ENCODE assay signal across 9 mouse cellular contexts in genomic region chr11:96790681-96791080, GRCm38 (mm10). TPM values are rescaled to one million over a fixed set of nuclear protein-coding genes. Genes with fewer than 3 reads are reported as not detected.
DNase-seq lines count a peak whose midpoint lies in the region; ATAC-seq lines count a peak whose summit lies in the region.
"Had no signal": no experiment of that assay in that cellular context is flagged by ENCODE, and none has a peak within 500 bp of the region (broad histone marks: within the 10 kb centered on the region; RNA-seq: fewer than 3 reads in every experiment).

No protein-coding gene starts in this region.

- H3K36me3 ChIP-seq in neural tube, embryonic 11.5 days (ENCODE audit: control insufficient read depth, insufficient read depth, low read length): no peaks in the 10 kb centered on the region
- H3K36me3 ChIP-seq in forebrain, embryonic 10.5 days (replicated peaks): peaks cover 47% of the 10 kb centered on the region
- peaks cover 27% of the 10 kb centered on the region for H3K36me3 ChIP-seq in limb, embryonic 13.5 days
- 0 out of 2 replicates have a peak, but pooled peaks cover 2% of the 10 kb centered on the region for H3K36me3 ChIP-seq in stomach, embryonic 15.5 days

- ATAC-seq in neural tube, embryonic 11.5 days (ENCODE audit: insufficient read depth, low FRiP score, low TSS enrichment): no peak
- no peak for ATAC-seq in limb, embryonic 13.5 days (ENCODE audit: low FRiP score, low read depth)
- no peak for ATAC-seq in stomach, embryonic 15.5 days (ENCODE audit: insufficient read depth, low FRiP score, low read depth)

- peaks cover 8% of the 10 kb centered on the region; the same call in 1 of the 2 replicates for H3K4me1 ChIP-seq in neural tube, embryonic 11.5 days (ENCODE audit: control insufficient read depth, insufficient read depth, low read length)
- H3K4me1 ChIP-seq in forebrain, embryonic 10.5 days: peaks cover 64% of the 10 kb centered on the region
- H3K4me1 ChIP-seq in limb, embryonic 13.5 days: peaks cover 35% of the 10 kb centered on the region
- peaks cover 13% of the 10 kb centered on the region for H3K4me1 ChIP-seq in stomach, embryonic 15.5 days

- H3K4me3 ChIP-seq in neural tube, embryonic 11.5 days (ENCODE audit: low read depth, low read length): peak overlapping the region; percentile 69
- H3K4me3 ChIP-seq in forebrain, embryonic 10.5 days: peak overlapping the region; percentile 93
- peak overlapping the region; percentile 90 for H3K4me3 ChIP-seq in limb, embryonic 13.5 days
- H3K4me3 ChIP-seq in stomach, embryonic 15.5 days (replicated peaks): peak overlapping the region; percentile 96; the same call in 1 of the 2 replicates

- no peak overlapping the region for H3K27ac ChIP-seq in neural tube, embryonic 11.5 days (ENCODE audit: low read depth, low read length)
- H3K27ac ChIP-seq in forebrain, embryonic 10.5 days: no peak overlapping the region
- H3K27ac ChIP-seq in limb, embryonic 13.5 days: no peak overlapping the region
- no peak overlapping the region for H3K27ac ChIP-seq in stomach, embryonic 15.5 days

- no peak for DNase-seq in neural tube, embryonic 11.5 days (ENCODE audit: low spot score)
- no peak for DNase-seq in neural tube, embryonic 10.5 days (ENCODE audit: extremely low spot score, low spot score)
- DNase-seq in forebrain, embryonic 10.5 days (ENCODE audit: extremely low spot score, low spot score): no peak
- DNase-seq in kidney, postnatal 36 days: no peak
- DNase-seq in right cerebral cortex, postnatal 14 days: no peak
- DNase-seq in cerebellum, postnatal 10 days: no peak
- DNase-seq: adrenal gland, adult 2 months had no signal

- no peaks in the 10 kb centered on the region for H3K9me3 ChIP-seq in neural tube, embryonic 11.5 days (ENCODE audit: control insufficient read depth, low read length)
- H3K9me3 ChIP-seq in forebrain, embryonic 10.5 days: no peaks in the 10 kb centered on the region
- no peaks in the 10 kb centered on the region for H3K9me3 ChIP-seq in limb, embryonic 13.5 days
- H3K9me3 ChIP-seq in stomach, embryonic 15.5 days: no peaks in the 10 kb centered on the region

- H3K27me3 ChIP-seq in neural tube, embryonic 11.5 days (ENCODE audit: control insufficient read depth, insufficient read depth, low read length): no peaks in the 10 kb centered on the region
- H3K27me3 ChIP-seq in forebrain, embryonic 10.5 days (ENCODE audit: poor library complexity, severe bottlenecking): no peaks in the 10 kb centered on the region
- H3K27me3 ChIP-seq in limb, embryonic 13.5 days: no peaks in the 10 kb centered on the region
- no peaks in the 10 kb centered on the region for H3K27me3 ChIP-seq in stomach, embryonic 15.5 days (replicated peaks)

- no peak overlapping the region for H3K9ac ChIP-seq in neural tube, embryonic 11.5 days (ENCODE audit: low read length)
- peak overlapping the region; percentile 58 for H3K9ac ChIP-seq in limb, embryonic 13.5 days
- no peak overlapping the region for H3K9ac ChIP-seq in stomach, embryonic 15.5 days

- WGBS in neural tube, embryonic 11.5 days: 11% methylated on average over 1 of the region's 1 CpGs
- WGBS in forebrain, embryonic 10.5 days: 14% methylated on average over 1 of the region's 1 CpGs
- 8% methylated on average over 1 of the region's 1 CpGs for WGBS in limb, embryonic 13.5 days
- WGBS in stomach, embryonic 15.5 days: 0% methylated on average over 1 of the region's 1 CpGs

- H3K4me2 ChIP-seq in neural tube, embryonic 11.5 days (ENCODE audit: low read depth): peak overlapping the region; percentile 72
- peak overlapping the region; percentile 96 for H3K4me2 ChIP-seq in limb, embryonic 13.5 days (replicated peaks)
- H3K4me2 ChIP-seq in stomach, embryonic 15.5 days: peak overlapping the region; percentile 70; the same call in 1 of the 2 replicates

RNA-seq across cellular contexts. Expression of gene Cbx1, which starts 1.8 kb away (rescaled TPM):
- 133 and 135 TPM in 2 replicates for polyA plus RNA-seq in neural tube, embryonic 11.5 days (2014; fragmentation: Nextera tagmentation; extraction: Ambion mirVana)
- polyA plus RNA-seq in forebrain, embryonic 10.5 days (2016; fragmentation: Nextera tagmentation; extraction: Ambion mirVana): 188 and 202 TPM in 2 replicates
- polyA plus RNA-seq in limb, embryonic 13.5 days (2015; fragmentation: Nextera tagmentation; extraction: Ambion mirVana): 158 and 163 TPM in 2 replicates
- polyA plus RNA-seq in stomach, embryonic 15.5 days (2015; fragmentation: Nextera tagmentation; extraction: Ambion mirVana): 99.1 and 99.2 TPM in 2 replicates

RNA-seq across cellular contexts. Expression of gene Snx11, which starts 13.3 kb away (rescaled TPM):
- polyA plus RNA-seq in neural tube, embryonic 11.5 days (2014; fragmentation: Nextera tagmentation; extraction: Ambion mirVana): 19.9 and 20.9 TPM in 2 replicates
- polyA plus RNA-seq in forebrain, embryonic 10.5 days (2016; fragmentation: Nextera tagmentation; extraction: Ambion mirVana): 25.7 and 27.5 TPM in 2 replicates
- 22.2 and 22.3 TPM in 2 replicates for polyA plus RNA-seq in limb, embryonic 13.5 days (2015; fragmentation: Nextera tagmentation; extraction: Ambion mirVana)
- polyA plus RNA-seq in stomach, embryonic 15.5 days (2015; fragmentation: Nextera tagmentation; extraction: Ambion mirVana): 16.5 and 17.4 TPM in 2 replicates

RNA-seq across cellular contexts. Expression of gene Nfe2l1, which starts 39.1 kb away (rescaled TPM):
- polyA plus RNA-seq in neural tube, embryonic 11.5 days (2014; fragmentation: Nextera tagmentation; extraction: Ambion mirVana): 45.4 and 46.8 TPM in 2 replicates
- 64.7 and 66.0 TPM in 2 replicates for polyA plus RNA-seq in forebrain, embryonic 10.5 days (2016; fragmentation: Nextera tagmentation; extraction: Ambion mirVana)
- polyA plus RNA-seq in limb, embryonic 13.5 days (2015; fragmentation: Nextera tagmentation; extraction: Ambion mirVana): 68.6 and 69.3 TPM in 2 replicates
- 52.6 and 54.1 TPM in 2 replicates for polyA plus RNA-seq in stomach, embryonic 15.5 days (2015; fragmentation: Nextera tagmentation; extraction: Ambion mirVana)

RNA-seq across cellular contexts. Expression of gene Copz2, which starts 59.0 kb away (rescaled TPM):
- 44.8 and 46.5 TPM in 2 replicates for polyA plus RNA-seq in neural tube, embryonic 11.5 days (2014; fragmentation: Nextera tagmentation; extraction: Ambion mirVana)
- 25.1 and 25.6 TPM in 2 replicates for polyA plus RNA-seq in forebrain, embryonic 10.5 days (2016; fragmentation: Nextera tagmentation; extraction: Ambion mirVana)
- 140 and 149 TPM in 2 replicates for polyA plus RNA-seq in limb, embryonic 13.5 days (2015; fragmentation: Nextera tagmentation; extraction: Ambion mirVana)
- polyA plus RNA-seq in stomach, embryonic 15.5 days (2015; fragmentation: Nextera tagmentation; extraction: Ambion mirVana): 124 and 125 TPM in 2 replicates
